Mouse (Mus musculus) fibroblast of lung, adult 2 months (primary cell): ENCODE measurements around the gene Abca2.

Source experiments
- DNase-seq: peaks from one replicate; pipeline ENCODE4 v3.0.0-alpha.2; 2011; ENCODE audit warnings: low read depth

Abca2 gene

GRCm38 (mm10) chr2:25461407-25461806 is 32.9 kb downstream of the Abca2 start:
- DNase-seq, result no peak

DNA sequence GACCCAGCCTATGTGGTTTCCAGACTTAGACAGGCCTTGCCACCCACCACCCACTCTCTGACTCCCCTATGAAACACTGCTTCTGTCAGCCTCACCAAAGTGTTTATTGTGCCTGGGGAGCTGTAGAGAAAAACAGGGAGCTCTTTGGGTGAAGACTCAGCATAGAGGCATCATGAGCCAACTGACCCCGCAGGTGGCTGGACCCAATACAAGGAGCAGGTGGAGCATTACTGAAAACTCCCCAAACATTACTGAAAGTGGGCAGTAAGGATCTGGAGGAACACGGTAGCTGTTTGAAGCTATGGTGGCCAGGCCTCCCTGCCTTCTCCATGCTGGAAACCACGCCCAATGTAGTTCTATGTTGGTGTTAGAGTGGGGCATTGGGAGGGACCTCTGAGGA is 35.1 kb downstream of the Abca2 start:
- no peak for DNase-seq

DNA sequence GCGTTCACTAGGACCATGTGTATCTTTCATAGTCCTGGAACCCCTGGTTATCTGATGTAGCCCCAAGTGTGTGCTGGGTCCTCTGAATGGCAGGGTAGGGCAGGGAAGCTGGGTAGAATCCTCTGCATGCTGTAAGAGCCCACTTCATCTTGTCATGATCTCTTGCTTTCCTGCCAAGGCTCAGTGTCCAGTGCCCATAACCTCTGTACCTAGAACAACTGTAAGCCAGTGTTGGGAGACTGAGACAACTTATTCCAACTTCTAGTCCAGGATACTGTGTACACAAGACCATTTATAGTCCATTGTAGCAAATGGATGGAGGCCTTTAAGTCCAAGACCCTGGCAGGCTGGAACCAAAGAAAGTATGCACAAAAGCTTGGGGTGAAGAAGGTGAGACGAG is 36.8 kb downstream of the Abca2 start:
- DNase-seq, result no peak

- no peak for DNase-seq
Observed at GRCm38 (mm10) chr2:25465816-25466635, 37.5 kb downstream of the Abca2 start.

- no peak for DNase-seq
Observed at GRCm38 (mm10) chr2:25467606-25468303, 39.3 kb downstream of the Abca2 start.

GRCm38 (mm10) chr2:25468962-25469915 is 40.7 kb downstream of the Abca2 start:
- no peak for DNase-seq

DNA sequence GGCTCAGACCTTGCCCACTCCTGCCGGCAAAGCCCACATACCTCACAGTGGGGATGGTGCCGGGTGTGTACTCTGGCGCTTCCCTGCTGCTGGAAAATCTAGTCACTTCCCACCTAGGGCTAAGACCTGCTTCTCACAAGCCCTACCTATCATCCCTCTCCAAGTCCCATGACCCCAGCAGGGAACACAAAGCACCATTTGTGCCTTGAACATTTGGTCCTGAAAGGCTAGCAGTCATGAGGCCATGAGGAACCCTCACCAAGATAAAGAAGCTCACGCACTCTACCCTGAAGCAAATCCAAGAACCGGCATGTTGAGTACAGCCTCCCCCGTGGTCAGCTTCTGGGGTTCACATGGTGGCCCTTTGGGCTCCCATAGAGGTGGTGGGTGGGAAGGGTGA is 41.5 kb downstream of the Abca2 start, which contains the start of gene Ptgds:
Gene Ptgds (minus strand): TSS at position 78 of the 400 bp plus-strand sequence.
- DNase-seq, result no peak

DNA sequence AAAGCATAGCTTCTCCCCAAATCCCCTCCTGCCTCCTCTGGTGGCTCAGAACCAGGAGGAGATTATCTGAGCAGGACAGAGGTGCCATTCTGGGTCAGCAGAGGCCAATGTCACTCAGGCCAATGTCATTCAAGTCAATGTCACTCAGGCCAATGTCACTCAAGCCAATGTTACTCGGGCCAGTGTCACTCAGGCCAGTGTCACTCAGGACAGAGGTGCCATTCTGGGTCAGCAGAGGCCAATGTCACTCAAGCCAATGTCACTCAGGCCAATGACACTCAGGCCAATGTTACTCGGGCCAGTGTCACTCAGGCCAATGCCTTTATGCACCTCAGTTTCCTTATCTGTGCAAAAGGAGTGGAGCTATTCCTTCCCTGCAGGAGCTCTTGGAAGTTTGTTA is 44.0 kb downstream of the Abca2 start:
- no peak for DNase-seq

GRCm38 (mm10) chr2:25477541-25477940 is 49.0 kb downstream of the Abca2 start:
- DNase-seq, result no peak

GRCm38 (mm10) chr2:25477967-25478675 is 49.6 kb downstream of the Abca2 start:
- DNase-seq, result no peak

DNA sequence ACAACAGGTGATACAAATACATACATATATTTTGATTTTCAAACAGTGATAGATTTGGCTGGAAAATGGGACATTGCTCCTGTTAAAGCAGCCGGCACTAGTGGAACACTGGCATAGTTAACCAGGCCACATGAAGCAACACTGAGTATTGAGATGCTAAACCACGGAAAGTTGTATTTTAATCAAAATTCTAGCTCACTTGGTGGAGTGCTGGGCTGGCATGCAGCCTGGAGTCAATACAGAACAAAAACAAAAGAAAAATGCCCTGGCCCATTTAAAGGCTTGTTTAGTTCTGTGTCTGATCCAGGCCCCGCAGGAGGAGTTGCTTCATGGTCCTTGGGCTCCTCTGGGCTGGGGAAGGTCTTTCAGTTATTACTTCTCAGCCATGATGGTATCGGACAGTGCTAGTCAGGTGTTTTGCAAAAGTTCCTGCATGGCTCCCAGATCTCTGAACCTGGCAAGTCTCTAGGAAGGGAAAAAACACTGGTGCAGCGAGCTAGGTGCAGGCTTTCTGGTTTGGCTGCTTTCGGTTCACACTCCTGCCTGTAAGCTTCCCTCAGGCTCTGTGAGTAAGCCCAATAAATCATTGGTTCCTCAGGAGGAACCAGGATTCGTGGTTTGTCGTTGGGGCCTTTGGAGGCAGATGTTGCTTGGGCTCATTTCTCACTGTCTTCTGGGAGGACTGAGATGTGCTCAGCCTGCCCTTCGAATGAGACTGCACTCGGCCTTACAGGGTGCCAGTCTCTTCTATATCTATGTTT is 51.2 kb downstream of the Abca2 start:
- no peak for DNase-seq

- no peak for DNase-seq
Observed at GRCm38 (mm10) chr2:25480541-25480940, 52.0 kb downstream of the Abca2 start.

- no peak for DNase-seq
Observed at GRCm38 (mm10) chr2:25482969-25483368, 54.5 kb downstream of the Abca2 start.

GRCm38 (mm10) chr2:25484901-25485647 is 56.6 kb downstream of the Abca2 start:
- DNase-seq, result no peak

DNA sequence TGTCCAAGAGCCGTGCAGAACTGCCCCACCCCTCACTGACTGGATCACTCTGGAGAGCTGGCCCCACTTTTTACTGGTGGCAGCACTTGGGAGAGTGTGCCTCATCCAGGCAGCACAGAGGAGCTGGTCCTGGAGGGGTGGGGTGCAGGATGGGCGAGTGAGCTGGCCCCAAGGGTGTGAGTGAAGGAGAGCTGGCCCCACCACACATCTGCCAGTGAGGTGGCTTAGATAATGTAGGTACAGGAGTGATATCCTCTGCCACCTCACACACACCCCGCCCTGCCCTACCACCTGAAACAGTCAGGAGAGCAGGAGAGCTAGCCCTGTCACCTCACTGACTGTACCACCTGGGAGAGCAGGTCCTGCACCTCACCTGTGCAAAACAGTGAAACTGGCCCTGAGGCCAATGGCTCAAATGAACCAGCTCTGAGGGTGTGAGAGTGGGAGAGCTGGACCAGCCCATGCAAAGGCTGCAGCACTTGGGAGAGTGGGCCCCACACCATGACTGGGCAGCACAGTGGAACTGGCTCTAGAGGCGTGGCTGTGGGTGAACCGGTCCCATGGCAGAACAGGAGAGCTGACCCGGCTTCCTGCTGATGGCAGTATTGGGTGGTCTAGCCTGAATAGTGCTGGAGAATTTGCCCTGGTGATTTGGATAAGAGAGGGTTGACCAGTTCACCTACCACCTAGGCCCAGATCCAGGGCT is 59.6 kb downstream of the Abca2 start:
- DNase-seq, result no peak

- DNase-seq, result no peak
Observed at GRCm38 (mm10) chr2:25488671-25489068, 60.2 kb downstream of the Abca2 start.

- DNase-seq, result no peak
Observed at GRCm38 (mm10) chr2:25492988-25493387, 64.5 kb downstream of the Abca2 start.

GRCm38 (mm10) chr2:25493476-25493961 is 65.0 kb downstream of the Abca2 start, which contains the start of gene Lcn12:
TSS of gene Lcn12 (minus strand) at chr2:25493911.
- no peak for DNase-seq

DNA sequence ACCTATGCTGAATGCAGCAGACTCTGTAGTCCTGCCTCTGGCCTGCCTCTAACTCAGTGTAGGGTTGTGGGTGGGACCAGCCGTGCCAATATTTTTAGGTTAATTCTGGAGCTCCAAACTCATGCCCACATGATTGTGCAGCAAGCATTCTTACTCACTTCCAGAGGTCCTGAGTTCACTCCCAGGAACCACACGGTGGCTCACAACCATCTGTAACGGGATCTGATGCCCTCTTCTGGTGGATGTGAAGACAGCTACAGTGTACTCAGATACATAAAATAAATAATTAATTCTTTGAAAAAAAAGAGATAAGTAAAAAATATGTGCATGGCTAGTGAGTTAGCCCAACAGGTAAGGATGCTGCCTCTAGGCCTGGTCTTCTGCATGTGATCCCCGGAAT is 68.0 kb downstream of the Abca2 start:
- peak; percentile 31 for DNase-seq
